Mouse (Mus musculus): Measurements from ENCODE around the gene Dirc2. TPM values are rescaled to one million over a fixed set of nuclear protein-coding genes. Genes with fewer than 3 reads are reported as not detected.

Gene Dirc2
- 72.0 and 76.3 TPM in 2 replicates for polyA plus RNA-seq (2012; rRNA removed)

DNA sequence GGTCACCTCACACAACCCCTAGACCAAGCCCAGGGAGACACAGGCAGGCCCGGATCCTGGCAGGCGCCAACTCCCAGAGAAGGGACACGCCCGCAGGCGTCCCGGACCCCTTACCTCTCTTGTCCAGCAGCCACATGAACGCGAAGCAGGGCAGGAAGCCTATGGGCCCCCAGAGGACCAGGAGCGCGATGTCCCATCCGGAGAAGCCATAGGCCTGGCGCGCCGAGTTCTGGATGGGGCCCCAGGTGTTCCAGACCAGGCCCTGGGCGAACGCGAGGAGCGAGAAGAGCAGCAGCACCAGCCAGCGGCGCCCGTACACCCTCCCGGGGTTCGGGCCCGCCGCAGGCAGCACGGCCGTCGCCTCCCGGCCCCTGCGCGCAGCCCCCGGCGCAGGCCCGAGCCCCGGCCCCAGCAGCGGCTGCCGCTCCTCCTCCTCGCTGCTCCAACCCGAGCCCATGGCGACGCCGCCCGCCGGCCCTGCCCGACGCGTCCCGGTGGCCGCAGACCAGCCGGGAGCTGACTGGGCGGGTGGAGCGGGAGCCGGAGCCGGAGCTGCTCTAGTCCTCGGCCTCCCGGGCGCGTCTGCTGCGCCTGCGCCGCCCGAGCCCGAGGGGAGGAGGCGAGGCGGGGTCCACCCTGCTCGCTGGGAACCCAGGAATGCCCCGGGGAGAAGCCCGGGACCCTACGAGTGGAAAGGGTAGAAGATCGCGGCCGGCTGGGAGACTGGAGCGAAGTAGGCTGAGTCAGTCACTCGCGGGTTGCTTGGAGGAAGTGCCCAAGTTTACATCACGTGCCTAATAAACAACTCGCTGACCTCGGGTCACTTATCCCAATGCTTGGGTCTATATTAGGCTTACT lies at the start of gene Dirc2:
Gene Dirc2, minus strand, starts transcription at position 572 of the 858 bp plus-strand sequence.

GRCm38 (mm10) chr16:35769878-35770657 lies 912 bp upstream of the Dirc2 start, which contains the start of gene Hspbap1:
Gene Hspbap1, plus strand, starts transcription at chr16:35770375.

Other genes with a start within 250 kb of the Dirc2 start
- gene Sema5b, start 228.2 kb downstream of the Dirc2 start, polyA plus RNA-seq (2012; rRNA removed), result 30.6 and 35.8 TPM in 2 replicates
- gene Hspbap1, start 1.0 kb upstream of the Dirc2 start, polyA plus RNA-seq (2012; rRNA removed), result 14.7 and 15.1 TPM in 2 replicates
- 0.66 and 1.1 TPM in 2 replicates for gene Parp14, start 102.2 kb upstream of the Dirc2 start, polyA plus RNA-seq (2012; rRNA removed)
- gene Parp9, start 169.1 kb upstream of the Dirc2 start, polyA plus RNA-seq (2012; rRNA removed), result 2.3 and 2.9 TPM in 2 replicates
- 1.1 and 1.3 TPM in 2 replicates for gene Dtx3l, start 169.8 kb upstream of the Dirc2 start, polyA plus RNA-seq (2012; rRNA removed)
- gene Kpna1, start 209.4 kb upstream of the Dirc2 start, polyA plus RNA-seq (2012; rRNA removed), result 37.7 and 39.9 TPM in 2 replicates

Measured in central nervous system, embryonic 18 days (tissue).